Mouse (Mus musculus): ENCODE results near the gene 1700016D06Rik. TPM values are rescaled to one million over a fixed set of nuclear protein-coding genes. Genes with fewer than 3 reads are reported as not detected.

Gene 1700016D06Rik
- polyA plus RNA-seq (2015; fragmentation: Nextera tagmentation; extraction: Ambion mirVana) = not detected in 2 replicates

GRCm38 (mm10) chr8:11701033-11701362 is at the start of gene 1700016D06Rik:
TSS of gene 1700016D06Rik (minus strand) at chr8:11701063.
- H3K9ac ChIP-seq (ENCODE audit: low read length) = peak within 1 kb of the TSS; percentile 47
- H3K4me3 ChIP-seq (replicated peaks; ENCODE audit: low read length) = no peak within 1 kb of the TSS
- H3K9me3 ChIP-seq (replicated peaks; ENCODE audit: control insufficient read depth, low read length) = 0 out of 2 replicates have a peak, but pooled peaks cover 3% of the 10 kb centered on the region
- no peaks in the 10 kb centered on the region for H3K4me1 ChIP-seq (ENCODE audit: control insufficient read depth, insufficient read depth, low read length)
- peak within 1 kb of the TSS; percentile 25 for H3K4me2 ChIP-seq (ENCODE audit: low read depth, low read length)
- H3K27ac ChIP-seq (ENCODE audit: low read length) = no peak within 1 kb of the TSS
- WGBS = 53% methylated on average over 6 of the region's 6 CpGs
- no peaks in the 10 kb centered on the region for H3K36me3 ChIP-seq (ENCODE audit: control insufficient read depth, insufficient read depth, low read length)
- H3K27me3 ChIP-seq (ENCODE audit: control insufficient read depth, insufficient read depth, low read length) = peaks cover 2% of the 10 kb centered on the region; the same call in 1 of the 2 replicates
- ATAC-seq (ENCODE audit: insufficient read depth, low FRiP score) = no peak

GRCm38 (mm10) chr8:11749472-11749871 is 48.6 kb upstream of the 1700016D06Rik start:
- H3K9ac ChIP-seq (ENCODE audit: low read length) = no peak overlapping the region
- no peak overlapping the region for H3K4me3 ChIP-seq (replicated peaks; ENCODE audit: low read length)
- no peak overlapping the region for H3K27ac ChIP-seq (ENCODE audit: low read length)
- WGBS = 60% methylated on average over 6 of the region's 6 CpGs
- no peak for ATAC-seq (ENCODE audit: insufficient read depth, low FRiP score)
- H3K4me2 ChIP-seq (ENCODE audit: low read depth, low read length) = no peak overlapping the region
- no peaks in the 10 kb centered on the region for H3K36me3 ChIP-seq (ENCODE audit: control insufficient read depth, insufficient read depth, low read length)
- no peaks in the 10 kb centered on the region for H3K9me3 ChIP-seq (replicated peaks; ENCODE audit: control insufficient read depth, low read length)
- H3K27me3 ChIP-seq (ENCODE audit: control insufficient read depth, insufficient read depth, low read length) = no peaks in the 10 kb centered on the region
- no peaks in the 10 kb centered on the region for H3K4me1 ChIP-seq (ENCODE audit: control insufficient read depth, insufficient read depth, low read length)

- H3K36me3 ChIP-seq (ENCODE audit: control insufficient read depth, insufficient read depth, low read length) = no peaks in the 10 kb centered on the region
- WGBS = 54% methylated on average over 11 of the region's 11 CpGs
- H3K9ac ChIP-seq (ENCODE audit: low read length) = no peak overlapping the region
- H3K9me3 ChIP-seq (replicated peaks; ENCODE audit: control insufficient read depth, low read length) = no peaks in the 10 kb centered on the region
- no peak overlapping the region for H3K4me2 ChIP-seq (ENCODE audit: low read depth, low read length)
- H3K27ac ChIP-seq (ENCODE audit: low read length) = no peak overlapping the region
- H3K27me3 ChIP-seq (ENCODE audit: control insufficient read depth, insufficient read depth, low read length) = no peaks in the 10 kb centered on the region
- ATAC-seq (ENCODE audit: insufficient read depth, low FRiP score) = peak; percentile 34; the same call in 1 of the 2 replicates
- no peak overlapping the region for H3K4me3 ChIP-seq (replicated peaks; ENCODE audit: low read length)
- no peaks in the 10 kb centered on the region for H3K4me1 ChIP-seq (ENCODE audit: control insufficient read depth, insufficient read depth, low read length)
Observed at GRCm38 (mm10) chr8:11746850-11747600, 46.2 kb upstream of the 1700016D06Rik start.

- Histone ChIP-seq H3K27me3 (ENCODE audit: control insufficient read depth, insufficient read depth, low read length) (no peaks in the 10 kb centered on the region), H3K9me3 (replicated peaks; ENCODE audit: control insufficient read depth, low read length) (no peaks in the 10 kb centered on the region), H3K4me3 (replicated peaks; ENCODE audit: low read length) (no peak overlapping the region), H3K27ac (ENCODE audit: low read length) (no peak overlapping the region), H3K36me3 (ENCODE audit: control insufficient read depth, insufficient read depth, low read length) (no peaks in the 10 kb centered on the region), H3K4me2 (ENCODE audit: low read depth, low read length) (no peak overlapping the region), H3K9ac (ENCODE audit: low read length) (no peak overlapping the region), H3K4me1 (ENCODE audit: control insufficient read depth, insufficient read depth, low read length) (no peaks in the 10 kb centered on the region)
- WGBS = 49% methylated on average over 10 of the region's 10 CpGs
- ATAC-seq (ENCODE audit: insufficient read depth, low FRiP score) = no peak
Observed at GRCm38 (mm10) chr8:11743580-11743979, 42.7 kb upstream of the 1700016D06Rik start.

- Histone ChIP-seq H3K9ac (ENCODE audit: low read length) (no peak overlapping the region), H3K36me3 (ENCODE audit: control insufficient read depth, insufficient read depth, low read length) (no peaks in the 10 kb centered on the region), H3K4me3 (replicated peaks; ENCODE audit: low read length) (no peak overlapping the region), H3K27ac (ENCODE audit: low read length) (no peak overlapping the region), H3K4me1 (ENCODE audit: control insufficient read depth, insufficient read depth, low read length) (no peaks in the 10 kb centered on the region), H3K27me3 (ENCODE audit: control insufficient read depth, insufficient read depth, low read length) (no peaks in the 10 kb centered on the region), H3K9me3 (replicated peaks; ENCODE audit: control insufficient read depth, low read length) (no peaks in the 10 kb centered on the region), H3K4me2 (ENCODE audit: low read depth, low read length) (no peak overlapping the region)
- WGBS = 77% methylated on average over 2 of the region's 2 CpGs
- no peak for ATAC-seq (ENCODE audit: insufficient read depth, low FRiP score)
Observed at GRCm38 (mm10) chr8:11740857-11741256, 40.0 kb upstream of the 1700016D06Rik start.

GRCm38 (mm10) chr8:11739082-11739481 is 38.2 kb upstream of the 1700016D06Rik start:
- no peak overlapping the region for H3K9ac ChIP-seq (ENCODE audit: low read length)
- no peaks in the 10 kb centered on the region for H3K4me1 ChIP-seq (ENCODE audit: control insufficient read depth, insufficient read depth, low read length)
- 73% methylated on average over 5 of the region's 5 CpGs for WGBS
- H3K27me3 ChIP-seq (ENCODE audit: control insufficient read depth, insufficient read depth, low read length) = no peaks in the 10 kb centered on the region
- no peaks in the 10 kb centered on the region for H3K9me3 ChIP-seq (replicated peaks; ENCODE audit: control insufficient read depth, low read length)
- no peak overlapping the region for H3K4me2 ChIP-seq (ENCODE audit: low read depth, low read length)
- no peak for ATAC-seq (ENCODE audit: insufficient read depth, low FRiP score)
- no peak overlapping the region for H3K27ac ChIP-seq (ENCODE audit: low read length)
- no peak overlapping the region for H3K4me3 ChIP-seq (replicated peaks; ENCODE audit: low read length)
- H3K36me3 ChIP-seq (ENCODE audit: control insufficient read depth, insufficient read depth, low read length) = no peaks in the 10 kb centered on the region

GRCm38 (mm10) chr8:11737096-11737495 is 36.2 kb upstream of the 1700016D06Rik start:
- no peak for ATAC-seq (ENCODE audit: insufficient read depth, low FRiP score)
- Histone ChIP-seq H3K27me3 (ENCODE audit: control insufficient read depth, insufficient read depth, low read length) (no peaks in the 10 kb centered on the region), H3K27ac (ENCODE audit: low read length) (no peak overlapping the region), H3K4me1 (ENCODE audit: control insufficient read depth, insufficient read depth, low read length) (no peaks in the 10 kb centered on the region), H3K9me3 (replicated peaks; ENCODE audit: control insufficient read depth, low read length) (no peaks in the 10 kb centered on the region), H3K4me2 (ENCODE audit: low read depth, low read length) (no peak overlapping the region), H3K9ac (ENCODE audit: low read length) (no peak overlapping the region), H3K4me3 (replicated peaks; ENCODE audit: low read length) (no peak overlapping the region), H3K36me3 (ENCODE audit: control insufficient read depth, insufficient read depth, low read length) (no peaks in the 10 kb centered on the region)
- WGBS = 78% methylated on average over 6 of the region's 6 CpGs

GRCm38 (mm10) chr8:11735672-11736235 is 34.9 kb upstream of the 1700016D06Rik start:
- no peaks in the 10 kb centered on the region for H3K9me3 ChIP-seq (replicated peaks; ENCODE audit: control insufficient read depth, low read length)
- H3K4me3 ChIP-seq (replicated peaks; ENCODE audit: low read length) = no peak overlapping the region
- ATAC-seq (ENCODE audit: insufficient read depth, low FRiP score) = peak; percentile 17; the same call in 1 of the 2 replicates
- H3K27ac ChIP-seq (ENCODE audit: low read length) = no peak overlapping the region
- no peaks in the 10 kb centered on the region for H3K27me3 ChIP-seq (ENCODE audit: control insufficient read depth, insufficient read depth, low read length)
- WGBS = 68% methylated on average over 15 of the region's 15 CpGs
- no peak overlapping the region for H3K9ac ChIP-seq (ENCODE audit: low read length)
- H3K4me1 ChIP-seq (ENCODE audit: control insufficient read depth, insufficient read depth, low read length) = no peaks in the 10 kb centered on the region
- no peak overlapping the region for H3K4me2 ChIP-seq (ENCODE audit: low read depth, low read length)
- no peaks in the 10 kb centered on the region for H3K36me3 ChIP-seq (ENCODE audit: control insufficient read depth, insufficient read depth, low read length)

- WGBS = 67% methylated on average over 12 of the region's 12 CpGs
- Histone ChIP-seq H3K9ac (ENCODE audit: low read length) (no peak overlapping the region), H3K4me1 (ENCODE audit: control insufficient read depth, insufficient read depth, low read length) (no peaks in the 10 kb centered on the region), H3K4me3 (replicated peaks; ENCODE audit: low read length) (no peak overlapping the region), H3K4me2 (ENCODE audit: low read depth, low read length) (no peak overlapping the region), H3K9me3 (replicated peaks; ENCODE audit: control insufficient read depth, low read length) (no peaks in the 10 kb centered on the region), H3K27ac (ENCODE audit: low read length) (no peak overlapping the region), H3K27me3 (ENCODE audit: control insufficient read depth, insufficient read depth, low read length) (peaks cover 42% of the 10 kb centered on the region), H3K36me3 (ENCODE audit: control insufficient read depth, insufficient read depth, low read length) (no peaks in the 10 kb centered on the region)
- no peak for ATAC-seq (ENCODE audit: insufficient read depth, low FRiP score)
Observed at GRCm38 (mm10) chr8:11730271-11730940, 29.5 kb upstream of the 1700016D06Rik start.

Data from stomach, embryonic 16.5 days (tissue).